Mouse (Mus musculus) CH12.LX (cell line): ENCODE results near the gene Tmem243. TPM values are rescaled to one million over a fixed set of nuclear protein-coding genes. Genes with fewer than 3 reads are reported as not detected.
A peak's percentile ranks its signal among the peaks of the same experiment; 100 is the strongest.

Experiments
- DNase-seq: peaks from one replicate; pipeline ENCODE4 v3.0.0-alpha.2; 2013; ENCODE audit errors: extremely low read depth
- H3K27ac ChIP-seq: 2 replicates; pipeline ENCODE4 v1.5.1; 2012; ENCODE audit warnings: low read depth, mild to moderate bottlenecking, control low read depth, moderate library complexity; ENCODE audit not compliant: insufficient read depth
- H3K27me3 ChIP-seq: replicated peaks from 2 replicates; pipeline ENCODE3; 2012; ENCODE audit warnings: inconsistent platforms
- H3K36me3 ChIP-seq, 2 experiments: replicated peaks in 1 of 2; 2 replicates each; pipeline versions ENCODE3 to v1.6.1; 2012; ENCODE audit warnings: inconsistent platforms in 1 of 2, low read length in 1 of 2, mild to moderate bottlenecking in 1 of 2, mixed read lengths in 1 of 2, moderate library complexity in 1 of 2; ENCODE audit not compliant: control insufficient read depth in 1 of 2, insufficient read depth in 1 of 2
- H3K4me1 ChIP-seq, 2 experiments: 2 replicates each; pipeline ENCODE4 v1.6.1; 2012; ENCODE audit warnings: inconsistent platforms in 1 of 2, moderate library complexity in 1 of 2; ENCODE audit not compliant: insufficient read depth in 2 of 2, control insufficient read depth in 1 of 2
- H3K4me2 ChIP-seq: 2 replicates; pipeline ENCODE4 v1.6.1; 2012; ENCODE audit warnings: low read depth, mild to moderate bottlenecking, control low read depth; ENCODE audit not compliant: poor library complexity, insufficient read depth, severe bottlenecking
- H3K4me3 ChIP-seq, 3 experiments: fragments of 150-350 bp in 1 of 3; sonication (generic) in 1 of 3; replicated peaks in 1 of 3; 2 replicates each; pipeline versions ENCODE3 to v1.5.1; 2011 to 2012; ENCODE audit warnings: low read depth in 2 of 3, low read length in 2 of 3, mild to moderate bottlenecking in 2 of 3, moderate library complexity in 2 of 3, control low read depth in 1 of 3, improper control_type of control experiment in 1 of 3, inconsistent platforms in 1 of 3, mixed read lengths in 1 of 3; ENCODE audit not compliant: poor library complexity in 1 of 3
- H3K79me2 ChIP-seq: replicated peaks from 2 replicates; pipeline ENCODE4 v1.6.1; 2012; ENCODE audit warnings: mild to moderate bottlenecking, moderate library complexity; ENCODE audit not compliant: control insufficient read depth, poor library complexity, insufficient read depth, severe bottlenecking; ENCODE audit errors: extremely low read depth
- H3K9ac ChIP-seq: 2 replicates; pipeline ENCODE4 v1.6.1; 2012; ENCODE audit warnings: low read depth, mild to moderate bottlenecking, control low read depth, moderate library complexity; ENCODE audit not compliant: insufficient read depth
- H3K9me3 ChIP-seq: replicated peaks from 2 replicates; pipeline ENCODE3; 2012; ENCODE audit warnings: low read length, inconsistent platforms, mixed read lengths
- BHLHE40 ChIP-seq: IDR thresholded peaks from 2 replicates; pipeline ENCODE4 v1.6.1; 2011; ENCODE audit warnings: mild to moderate bottlenecking, low read depth, low read length, improper control_type of control experiment
- CHD1 ChIP-seq: IDR thresholded peaks from 2 replicates; pipeline ENCODE4 v1.6.1; 2012; ENCODE audit warnings: low read depth, low read length, improper control_type of control experiment, inconsistent platforms
- CHD2 ChIP-seq: IDR thresholded peaks from 2 replicates; pipeline ENCODE4 v1.6.1; 2011; ENCODE audit warnings: low read length, improper control_type of control experiment
- CTCF ChIP-seq, 2 experiments: IDR thresholded peaks in 1 of 2; conservative IDR thresholded peaks in 1 of 2; 2 replicates each; pipeline ENCODE4 v1.5.1; 2011 to 2012; ENCODE audit warnings: low read depth in 2 of 2, low read length in 2 of 2, improper control_type of control experiment in 1 of 2, inconsistent platforms in 1 of 2, mild to moderate bottlenecking in 1 of 2, moderate library complexity in 1 of 2
- E2F4 ChIP-seq: IDR thresholded peaks from 2 replicates; pipeline ENCODE4 v1.6.1; 2011; ENCODE audit warnings: low read depth, low read length, improper control_type of control experiment; ENCODE audit not compliant: insufficient replicate concordance
- ELF1 ChIP-seq: IDR thresholded peaks from 2 replicates; pipeline ENCODE4 v1.6.1; 2014; ENCODE audit warnings: low read depth, mild to moderate bottlenecking, inconsistent platforms, low read length, improper control_type of control experiment
- EP300 ChIP-seq: IDR thresholded peaks from 2 replicates; pipeline ENCODE4 v1.6.1; 2011; ENCODE audit warnings: low read length, improper control_type of control experiment
- GABPA ChIP-seq: IDR thresholded peaks from 2 replicates; pipeline ENCODE4 v1.6.1; 2012; ENCODE audit warnings: low read depth, low read length, improper control_type of control experiment, inconsistent platforms; ENCODE audit not compliant: insufficient replicate concordance
- HCFC1 ChIP-seq: IDR thresholded peaks from 2 replicates; pipeline ENCODE4 v1.6.1; 2012; ENCODE audit warnings: low read depth, mild to moderate bottlenecking, inconsistent platforms, low read length, improper control_type of control experiment
- IRF4 ChIP-seq: IDR thresholded peaks from 2 replicates; pipeline ENCODE4 v1.6.1; 2014; ENCODE audit warnings: low read depth, mild to moderate bottlenecking, inconsistent platforms, low read length, improper control_type of control experiment
- JUN ChIP-seq: IDR thresholded peaks from 2 replicates; pipeline ENCODE4 v1.6.1; 2011; ENCODE audit warnings: low read depth, mild to moderate bottlenecking, low read length, improper control_type of control experiment, moderate library complexity; ENCODE audit not compliant: insufficient read depth
- KAT2A ChIP-seq: IDR thresholded peaks from 2 replicates; pipeline ENCODE4 v1.6.1; 2012; ENCODE audit warnings: low read length, improper control_type of control experiment, inconsistent platforms; ENCODE audit not compliant: insufficient replicate concordance
- MAFK ChIP-seq: IDR thresholded peaks from 2 replicates; pipeline ENCODE4 v1.6.1; 2011; ENCODE audit warnings: low read length, improper control_type of control experiment; ENCODE audit not compliant: insufficient replicate concordance
- MAX ChIP-seq: IDR thresholded peaks from 2 replicates; pipeline ENCODE4 v1.6.1; 2011; ENCODE audit warnings: low read length, improper control_type of control experiment
- MEF2A ChIP-seq: IDR thresholded peaks from 2 replicates; pipeline ENCODE4 v1.6.1; 2014; ENCODE audit warnings: low read depth, mild to moderate bottlenecking, inconsistent platforms, low read length, improper control_type of control experiment, borderline replicate concordance
- MXI1 ChIP-seq: IDR thresholded peaks from 2 replicates; pipeline ENCODE4 v1.6.1; 2011; ENCODE audit warnings: mild to moderate bottlenecking, low read depth, low read length, improper control_type of control experiment
- NELFE ChIP-seq: IDR thresholded peaks from 2 replicates; pipeline ENCODE4 v1.6.1; 2011; ENCODE audit warnings: low read depth, low read length, improper control_type of control experiment
- NRF1 ChIP-seq: IDR thresholded peaks from 2 replicates; pipeline ENCODE4 v1.6.1; 2014; ENCODE audit warnings: low read depth, mild to moderate bottlenecking, inconsistent platforms, low read length, improper control_type of control experiment, moderate library complexity
- PAX5 ChIP-seq: IDR thresholded peaks from 2 replicates; pipeline ENCODE4 v1.6.1; 2012; ENCODE audit warnings: low read length, inconsistent platforms, mixed read lengths
- POLR2A ChIP-seq: IDR thresholded peaks from 2 replicates; pipeline ENCODE4 v1.6.1; 2011; ENCODE audit warnings: low read depth, mild to moderate bottlenecking, improper control_type of control experiment, low read length
- POLR2AphosphoS2 ChIP-seq: IDR thresholded peaks from 2 replicates; pipeline ENCODE4 v1.6.1; 2011; ENCODE audit warnings: low read depth, low read length, improper control_type of control experiment
- RAD21 ChIP-seq: IDR thresholded peaks from 2 replicates; pipeline ENCODE4 v1.6.1; 2011; ENCODE audit warnings: low read depth, mild to moderate bottlenecking, low read length, improper control_type of control experiment, moderate library complexity
- SIN3A ChIP-seq: IDR thresholded peaks from 2 replicates; pipeline ENCODE4 v1.6.1; 2012; ENCODE audit warnings: low read length, improper control_type of control experiment, inconsistent platforms
- SMC3 ChIP-seq: IDR thresholded peaks from 2 replicates; pipeline ENCODE4 v1.6.1; 2011; ENCODE audit warnings: low read depth, low read length, improper control_type of control experiment
- TBP ChIP-seq: conservative IDR thresholded peaks from 2 replicates; pipeline ENCODE4 v1.6.1; 2011; ENCODE audit warnings: low read depth, low read length, improper control_type of control experiment
- TCF12 ChIP-seq: IDR thresholded peaks from 2 replicates; pipeline ENCODE4 v1.6.1; 2014; ENCODE audit warnings: low read depth, mild to moderate bottlenecking, inconsistent platforms, low read length, improper control_type of control experiment
- UBTF ChIP-seq: IDR thresholded peaks from 2 replicates; pipeline ENCODE4 v1.6.1; 2012; ENCODE audit warnings: low read depth, mild to moderate bottlenecking, inconsistent platforms, low read length, improper control_type of control experiment, moderate library complexity
- USF1 ChIP-seq: IDR thresholded peaks from 2 replicates; pipeline ENCODE4 v1.6.1; 2014; ENCODE audit warnings: low read depth, mild to moderate bottlenecking, inconsistent platforms, low read length, improper control_type of control experiment
- USF2 ChIP-seq: conservative IDR thresholded peaks from 2 replicates; pipeline ENCODE4 v1.6.1; 2011; ENCODE audit warnings: low read depth, low read length, improper control_type of control experiment
- ZC3H11A ChIP-seq: IDR thresholded peaks from 2 replicates; pipeline ENCODE4 v1.6.1; 2012; ENCODE audit warnings: low read depth, mild to moderate bottlenecking, inconsistent platforms, low read length, improper control_type of control experiment
- ZKSCAN1 ChIP-seq: IDR thresholded peaks from 2 replicates; pipeline ENCODE4 v1.6.1; 2012; ENCODE audit warnings: low read depth, inconsistent platforms, low read length, improper control_type of control experiment, borderline replicate concordance
- ZMIZ1 ChIP-seq: IDR thresholded peaks from 2 replicates; pipeline ENCODE4 v1.6.1; 2012; ENCODE audit warnings: low read depth, mild to moderate bottlenecking, inconsistent platforms, low read length, improper control_type of control experiment
- dilution Hi-C: fragments of 300-500 bp; cut with MboI; formaldehyde crosslinking; loops from 2 replicates; pipeline ENCODE4 v1.14.3; 2020; ENCODE audit warnings: low sequenced_read_pairs; ENCODE audit not compliant: extremely low pct_unique_long_range_greater_than_20kb, extremely low pct_ligation_motif_present
- in situ Hi-C: fragments of 300-500 bp; cut with MboI; formaldehyde crosslinking; loops from 3 replicates; pipeline ENCODE4 v1.14.3; 2019; ENCODE audit warnings: low sequenced_read_pairs, low pct_ligation_motif_present, low pct_unique_long_range_greater_than_20kb, mixed read lengths
- polyA plus RNA-seq: library from polyadenylated mRNA; unstranded; fragments of >175 nt; gene quantifications from 2 replicates; pipeline ENCODE4 v1.2.1, GENCODE M21; 2012; ENCODE audit warnings: low read depth; ENCODE audit not compliant: insufficient read length
- total RNA-seq, 2 experiments: library from RNA; depleted of rRNA; stranded (reverse); fragments of 300-350 nt in 1 of 2; fragments of >200 nt in 1 of 2; gene quantifications; 2 replicates each; pipeline ENCODE4 v1.2.3; 2012 to 2014

Tmem243 gene
- total and polyA plus RNA-seq, 3 experiments: 74.7 to 107 (median 87.0) TPM

- peak overlapping the region; percentile 40; the same call in 1 of the 2 replicates for H3K4me2 ChIP-seq
- peaks cover 21 to 60% of the 10 kb centered on the region in 2 experiments for H3K36me3 ChIP-seq
- H3K9me3 ChIP-seq: no peaks in the 10 kb centered on the region
- peaks cover 31 to 67% of the 10 kb centered on the region in 2 experiments for H3K4me1 ChIP-seq
- dilution Hi-C loops (no loop called here), in situ Hi-C loops (no loop called here)
- no peak overlapping the region for H3K4me3 ChIP-seq
- no peaks in the 10 kb centered on the region for H3K27me3 ChIP-seq
- no peak overlapping the region for H3K9ac ChIP-seq
- no peak overlapping the region for H3K27ac ChIP-seq
- TF ChIP-seq SMC3 (peak; percentile 83), NELFE (no peak), ZC3H11A (peak; percentile 46), SIN3A (no peak), CTCF (conservative IDR thresholded peaks at IDR 0.05 in 1 of 2, IDR thresholded peaks at IDR 0.05 in 1 of 2; ENCODE audit: low read depth in 2 of 2, low read length in 2 of 2) (peak in 1 of 2 experiments; percentile 78; a peak in 2 of 4 replicates), PAX5 (no peak), TBP (no peak), RAD21 (peak; percentile 68)
- H3K79me2 ChIP-seq: peaks cover 92% of the 10 kb centered on the region
- DNase-seq: no peak
These were observed 9.1 kb downstream of the Tmem243 start for GRCm38 (mm10) chr5:9109582-9109981.

- H3K27ac ChIP-seq: no peak overlapping the region; the same call in 1 of the 2 replicates
- TF ChIP-seq NELFE: no peak
- TF ChIP-seq E2F4: no peak
- no peak for TF ChIP-seq ZKSCAN1
- no peak for TF ChIP-seq PAX5
- no peak for TF ChIP-seq NRF1
- no peak for TF ChIP-seq CHD1
- TF ChIP-seq POLR2AphosphoS2: no peak
- TF ChIP-seq EP300: peak; percentile 47; the same call in 1 of the 2 replicates
- TF ChIP-seq TCF12: no peak
- TF ChIP-seq JUN: no peak
- TF ChIP-seq CTCF (conservative IDR thresholded peaks at IDR 0.05 in 1 of 2, IDR thresholded peaks at IDR 0.05 in 1 of 2; ENCODE audit: low read depth in 2 of 2, low read length in 2 of 2): no peak
- TF ChIP-seq UBTF: no peak
- no peak for TF ChIP-seq SMC3
- TF ChIP-seq USF2: no peak
- TF ChIP-seq MEF2A: 0 out of 2 replicates have a peak, but pooled peaks have one; percentile 20
- no peak for TF ChIP-seq KAT2A
- TF ChIP-seq RAD21: no peak
- no peak for TF ChIP-seq ZMIZ1
- no peak for TF ChIP-seq ZC3H11A
- TF ChIP-seq BHLHE40: 0 out of 2 replicates have a peak, but pooled peaks have one; percentile 33
- no peak for TF ChIP-seq SIN3A
- no peak for TF ChIP-seq HCFC1
- TF ChIP-seq IRF4: no peak
- TF ChIP-seq GABPA: no peak
- TF ChIP-seq USF1: peak; percentile 57
- TF ChIP-seq POLR2A: no peak
- TF ChIP-seq MAX: peak; percentile 72
- no peak for TF ChIP-seq CHD2
- peak; percentile 58; the same call in 1 of the 2 replicates for TF ChIP-seq MXI1
- TF ChIP-seq MAFK: no peak
- no peak for TF ChIP-seq ELF1
- TF ChIP-seq TBP: no peak
These were observed 10.8 kb downstream of the Tmem243 start for GRCm38 (mm10) chr5:9111285-9111684.

More at GRCm38 (mm10) chr5:9111285-9111684, 10.8 kb downstream of the Tmem243 start:
- Histone ChIP-seq H3K36me3 (peaks cover 21 to 64% of the 10 kb centered on the region in 2 experiments), H3K4me1 (peaks cover 31 to 62% of the 10 kb centered on the region in 2 experiments), H3K4me3 (no peak overlapping the region), H3K9ac (no peak overlapping the region), H3K27me3 (no peaks in the 10 kb centered on the region), H3K4me2 (peak overlapping the region; percentile 57), H3K9me3 (no peaks in the 10 kb centered on the region), H3K79me2 (peaks cover 89% of the 10 kb centered on the region)
- peak; percentile 25 for DNase-seq
- dilution Hi-C loops: no loop called here
- in situ Hi-C loops: loop anchor here (10.0 kb wide), 1 partner anchor 46 kb away; no protein-coding TSS in a partner anchor
